Mouse (Mus musculus) thymus, postnatal 14 days (tissue): ENCODE results near the gene Ptprc.

Experiments used
- DNase-seq: peaks from one replicate; pipeline ENCODE4 v3.0.0; 2021

The Ptprc gene

GRCm38 (mm10) chr1:138175494-138175893, at the start of gene Ptprc:
TSS of gene Ptprc (minus strand) at chr1:138175708.
- no peak for DNase-seq

- no peak for DNase-seq
These were observed 39.4 kb upstream of the Ptprc start for GRCm38 (mm10) chr1:138214736-138215458.

- DNase-seq: no peak
These were observed 35.0 kb upstream of the Ptprc start for GRCm38 (mm10) chr1:138210387-138211024.

GRCm38 (mm10) chr1:138209751-138210150, 34.2 kb upstream of the Ptprc start:
- DNase-seq: no peak

GRCm38 (mm10) chr1:138206041-138206440, 30.5 kb upstream of the Ptprc start:
- no peak for DNase-seq

GRCm38 (mm10) chr1:138191689-138192508, 16.4 kb upstream of the Ptprc start:
- peak; percentile 90 for DNase-seq

GRCm38 (mm10) chr1:138188131-138188530, 12.6 kb upstream of the Ptprc start:
- no peak for DNase-seq

- no peak for DNase-seq
These were observed 10.4 kb upstream of the Ptprc start for GRCm38 (mm10) chr1:138185904-138186303.

GRCm38 (mm10) chr1:138180081-138180480, 4.6 kb upstream of the Ptprc start:
- DNase-seq: no peak

GRCm38 (mm10) chr1:138174705-138175492, 609 bp downstream of the Ptprc start:
- peak; percentile 49 for DNase-seq

GRCm38 (mm10) chr1:138174143-138174542, 1.4 kb downstream of the Ptprc start:
- peak; percentile 52 for DNase-seq

- DNase-seq: no peak
These were observed 1.8 kb downstream of the Ptprc start for GRCm38 (mm10) chr1:138173669-138174068.

- DNase-seq: no peak
These were observed 3.0 kb downstream of the Ptprc start for GRCm38 (mm10) chr1:138172547-138172946.

- no peak for DNase-seq
These were observed 3.4 kb downstream of the Ptprc start for GRCm38 (mm10) chr1:138172096-138172495.

- DNase-seq: no peak
These were observed 9.2 kb downstream of the Ptprc start for GRCm38 (mm10) chr1:138166233-138166771.

- DNase-seq: peak; percentile 47
These were observed 12.9 kb downstream of the Ptprc start for GRCm38 (mm10) chr1:138162638-138163037.

- DNase-seq: no peak
These were observed 16.6 kb downstream of the Ptprc start for GRCm38 (mm10) chr1:138158921-138159320.

- DNase-seq: no peak
These were observed 17.3 kb downstream of the Ptprc start for GRCm38 (mm10) chr1:138158236-138158635.

- no peak for DNase-seq
These were observed 17.8 kb downstream of the Ptprc start for GRCm38 (mm10) chr1:138157709-138158108.

GRCm38 (mm10) chr1:138157008-138157407, 18.5 kb downstream of the Ptprc start:
- DNase-seq: peak; percentile 81

GRCm38 (mm10) chr1:138154185-138154785, 21.2 kb downstream of the Ptprc start:
- DNase-seq: peak; percentile 73

- no peak for DNase-seq
These were observed 22.4 kb downstream of the Ptprc start for GRCm38 (mm10) chr1:138153126-138153525.
